Mouse (Mus musculus) urinary bladder, postnatal 25 days (tissue): Measurements from ENCODE around the gene Ehd3.

Experiments
- DNase-seq: peaks from one replicate; pipeline ENCODE4 v3.0.0; 2022; ENCODE audit warnings: low spot score

Gene Ehd3

DNA sequence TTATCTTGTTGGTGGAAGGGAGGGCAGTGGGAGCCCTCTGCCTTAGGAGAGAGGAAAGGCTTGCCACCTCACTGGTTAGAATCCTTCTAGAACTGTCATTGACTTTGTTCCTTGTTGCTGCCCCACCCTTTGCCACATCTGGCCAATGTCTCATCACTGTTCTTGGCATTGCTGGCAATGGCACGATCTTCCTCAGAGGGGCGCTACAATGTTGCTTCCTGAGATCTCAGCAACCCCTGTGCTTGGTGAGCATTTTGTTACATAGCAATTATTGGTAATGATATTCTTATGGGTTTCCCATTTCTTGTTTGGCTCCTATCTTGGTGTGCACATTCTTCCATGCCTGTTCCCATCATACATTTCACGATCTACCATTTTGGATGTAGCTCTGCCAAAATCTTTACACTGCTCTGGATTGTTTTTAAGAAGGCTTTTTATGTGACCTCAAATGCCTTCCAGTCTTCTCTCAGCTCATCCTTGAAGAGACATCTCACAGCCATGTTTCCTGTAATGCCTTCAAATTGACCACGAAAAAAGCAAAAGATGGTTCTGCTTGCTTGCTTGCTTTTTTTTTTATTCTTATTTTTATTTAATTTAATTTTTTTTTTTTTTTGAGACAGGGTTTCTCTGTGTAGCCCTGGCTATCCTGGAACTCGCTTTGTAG is at the start of gene Ehd3:
Ehd3 (plus strand) TSS at position 614 of the 664 bp plus-strand sequence.
- DNase-seq: no peak

GRCm38 (mm10) chr17:73770964-73771363 is 33.0 kb upstream of the Ehd3 start:
- DNase-seq: no peak

- DNase-seq: no peak
These were observed 17.2 kb upstream of the Ehd3 start for GRCm38 (mm10) chr17:73786642-73787311.

GRCm38 (mm10) chr17:73790284-73791020 is 13.5 kb upstream of the Ehd3 start:
- DNase-seq: no peak

DNA sequence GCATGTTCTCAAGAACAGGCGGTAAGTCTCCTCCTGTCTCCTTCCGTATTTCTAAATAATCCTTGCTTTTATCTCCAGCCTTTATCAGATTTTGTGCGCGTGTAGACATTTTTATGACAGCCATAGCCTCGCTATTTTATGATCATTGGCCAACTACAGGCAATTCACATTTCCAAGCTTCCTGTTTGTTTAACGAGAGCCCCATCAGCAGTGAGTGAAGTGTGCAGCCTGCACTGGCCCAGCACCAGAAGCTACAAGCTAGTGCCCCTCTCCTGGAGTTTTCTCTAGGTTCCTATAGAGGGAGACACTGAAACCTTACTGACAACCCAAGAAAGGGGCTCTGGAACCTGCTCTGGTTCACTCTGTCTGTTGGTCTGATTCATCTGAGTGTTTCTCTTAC is 7.1 kb upstream of the Ehd3 start:
- no peak for DNase-seq

DNA sequence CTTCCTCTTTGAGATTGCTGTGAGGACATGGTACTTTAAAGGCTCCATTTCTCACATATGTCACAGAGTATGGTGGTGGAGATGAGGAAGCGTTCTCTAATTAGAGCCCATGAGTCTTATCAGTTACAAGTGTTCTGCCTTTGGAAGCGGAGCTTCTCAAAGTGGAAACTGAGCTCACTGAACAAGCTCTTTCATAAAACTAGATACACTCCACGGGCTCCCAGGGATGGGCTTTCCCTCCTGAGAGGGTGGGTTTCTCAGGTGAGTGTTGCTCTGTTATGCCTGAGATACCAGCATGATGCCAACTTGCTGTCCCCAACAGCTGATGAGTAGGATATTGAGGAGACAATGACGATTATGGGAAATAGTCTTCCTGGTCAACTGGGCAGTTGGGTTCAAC is 6.2 kb upstream of the Ehd3 start:
- no peak for DNase-seq

GRCm38 (mm10) chr17:73804592-73805271 is 798 bp downstream of the Ehd3 start:
- DNase-seq: peak; percentile 72

GRCm38 (mm10) chr17:73806331-73806730 is 2.4 kb downstream of the Ehd3 start:
- DNase-seq: no peak

- DNase-seq: no peak
These were observed 3.3 kb downstream of the Ehd3 start for GRCm38 (mm10) chr17:73807211-73807610.

DNA sequence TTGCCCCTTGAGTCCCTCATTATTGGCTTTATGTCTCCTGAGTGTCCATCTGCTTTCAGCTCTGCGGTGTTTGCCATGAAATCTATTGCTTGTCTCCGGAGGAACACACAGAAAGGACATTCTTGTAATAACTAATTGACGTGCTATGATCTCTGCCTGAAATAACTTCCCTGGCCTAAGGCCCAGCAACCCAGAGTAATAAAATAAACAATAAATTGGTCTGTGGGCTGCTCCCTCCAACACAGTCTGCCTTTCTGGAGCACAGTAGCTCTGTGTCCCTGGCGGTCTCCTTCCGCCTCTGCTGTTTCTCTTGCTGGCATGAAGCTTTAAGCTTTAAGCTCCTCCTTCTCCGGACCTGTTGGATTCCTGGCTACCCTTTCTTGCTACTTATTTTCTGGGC is 4.5 kb downstream of the Ehd3 start:
- no peak for DNase-seq

DNA sequence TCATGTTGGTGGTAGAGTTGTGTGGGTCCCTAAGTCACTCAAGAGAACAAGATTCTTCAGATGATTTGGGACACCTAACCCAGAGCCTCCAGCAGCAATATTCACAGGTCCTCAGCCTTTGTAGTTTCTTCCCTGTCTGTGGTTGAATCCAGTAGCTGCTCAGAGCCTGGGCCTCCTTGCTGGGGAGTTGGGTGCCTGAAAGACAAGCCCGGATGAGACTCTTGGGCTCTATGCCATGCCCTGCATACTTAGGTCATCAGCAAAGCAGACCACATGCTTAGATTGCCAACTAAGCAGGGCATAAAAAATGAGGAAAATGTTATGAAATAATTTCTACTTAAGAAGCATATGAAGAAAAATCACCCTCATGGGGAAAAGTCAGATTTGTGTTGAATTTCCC is 6.9 kb downstream of the Ehd3 start:
- no peak for DNase-seq

GRCm38 (mm10) chr17:73811566-73811965 is 7.6 kb downstream of the Ehd3 start:
- DNase-seq: no peak

GRCm38 (mm10) chr17:73813031-73813660 is 9.2 kb downstream of the Ehd3 start:
- no peak for DNase-seq

DNA sequence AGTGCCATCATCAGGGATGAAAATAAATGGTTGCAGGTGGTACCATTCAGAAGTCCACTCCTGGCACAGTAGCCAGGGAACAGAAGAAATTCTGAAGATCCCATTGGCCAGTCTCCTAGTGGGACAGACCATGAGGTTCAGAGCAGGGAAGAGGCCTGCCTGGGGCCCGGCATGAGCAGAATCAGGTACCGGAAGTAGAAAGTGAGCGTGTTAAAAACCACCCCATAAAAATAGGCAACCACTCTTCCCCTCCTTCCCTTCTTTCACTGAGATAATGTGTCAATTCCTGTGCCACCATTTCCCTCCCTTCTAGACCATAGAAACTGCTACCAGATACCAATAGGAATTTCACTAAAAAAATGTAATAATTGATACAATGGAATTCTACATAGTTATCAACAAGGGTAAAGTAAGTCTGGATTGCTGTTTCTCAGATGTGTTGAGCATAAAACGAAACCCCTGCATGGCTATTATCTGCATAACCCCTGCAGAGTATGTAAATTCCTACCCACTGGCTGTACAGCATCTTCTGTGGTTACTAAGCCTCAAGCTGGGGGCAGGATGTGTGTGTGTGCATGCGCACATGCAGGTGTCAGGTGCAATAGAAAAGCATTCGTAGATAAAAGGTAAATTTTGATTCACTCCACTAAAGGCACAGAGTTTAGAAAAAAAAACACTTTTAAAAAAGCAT is 10.7 kb downstream of the Ehd3 start:
- no peak for DNase-seq

- no peak for DNase-seq
These were observed 13.9 kb downstream of the Ehd3 start for GRCm38 (mm10) chr17:73817697-73818380.

DNA sequence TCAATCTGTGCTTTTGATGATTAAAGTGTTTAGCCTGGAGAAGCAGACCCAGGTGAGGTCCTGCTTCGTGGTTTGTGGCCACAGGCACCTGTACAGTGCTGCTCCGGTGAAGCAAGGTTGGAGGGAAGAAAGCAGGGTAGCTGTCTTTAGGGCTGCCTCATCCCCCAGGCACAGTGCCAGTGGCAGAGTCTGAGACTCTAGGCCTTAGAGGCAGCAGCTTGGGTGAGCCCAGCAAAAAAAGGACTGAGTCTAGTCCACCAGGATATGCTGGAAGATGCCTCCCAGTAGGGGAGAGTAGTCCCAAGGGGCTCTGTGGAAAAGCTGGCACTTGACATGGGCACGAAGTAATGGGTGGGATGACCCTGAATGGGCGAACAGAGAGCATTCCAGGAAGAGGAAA is 15.0 kb downstream of the Ehd3 start:
- DNase-seq: no peak

DNA sequence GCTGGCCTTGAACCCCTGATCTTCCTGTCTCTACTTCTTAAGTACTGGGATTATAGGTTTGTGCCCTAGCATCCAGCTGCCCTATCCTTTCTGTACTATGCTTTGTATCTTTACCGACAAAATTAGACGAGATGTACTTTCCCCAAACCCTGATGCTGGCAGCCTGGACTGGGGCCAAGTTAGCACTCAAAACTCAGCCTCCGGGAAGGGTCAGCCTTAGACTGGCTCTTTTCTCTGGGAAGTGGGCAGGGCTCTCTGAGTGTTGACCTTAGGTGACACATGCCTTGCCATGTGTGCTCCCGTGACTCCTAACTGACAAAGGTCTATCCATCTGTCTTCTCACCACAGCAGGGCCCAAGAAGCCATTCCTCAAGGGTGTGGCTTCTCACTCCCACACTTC is 16.8 kb downstream of the Ehd3 start:
- no peak for DNase-seq

GRCm38 (mm10) chr17:73822255-73822654 is 18.3 kb downstream of the Ehd3 start:
- DNase-seq: no peak

- DNase-seq: no peak
These were observed 19.4 kb downstream of the Ehd3 start for GRCm38 (mm10) chr17:73823121-73824021.

- DNase-seq: no peak
These were observed 20.0 kb downstream of the Ehd3 start for GRCm38 (mm10) chr17:73824022-73824340.
